Mouse (Mus musculus) adrenal gland (tissue): ENCODE data around the gene Rptn.

Source experiments
- intact Hi-C: fragments of 180-260 bp; cut with DNase I; formaldehyde crosslinking; loops from one replicate; pipeline ENCODE4 v1.15.1; 2025
- microRNA-seq, 2 experiments: library from miRNA; unstranded; fragments of <30 nt; microRNA quantifications; one replicate each; pipeline ENCODE4; 2019

The Rptn gene

DNA sequence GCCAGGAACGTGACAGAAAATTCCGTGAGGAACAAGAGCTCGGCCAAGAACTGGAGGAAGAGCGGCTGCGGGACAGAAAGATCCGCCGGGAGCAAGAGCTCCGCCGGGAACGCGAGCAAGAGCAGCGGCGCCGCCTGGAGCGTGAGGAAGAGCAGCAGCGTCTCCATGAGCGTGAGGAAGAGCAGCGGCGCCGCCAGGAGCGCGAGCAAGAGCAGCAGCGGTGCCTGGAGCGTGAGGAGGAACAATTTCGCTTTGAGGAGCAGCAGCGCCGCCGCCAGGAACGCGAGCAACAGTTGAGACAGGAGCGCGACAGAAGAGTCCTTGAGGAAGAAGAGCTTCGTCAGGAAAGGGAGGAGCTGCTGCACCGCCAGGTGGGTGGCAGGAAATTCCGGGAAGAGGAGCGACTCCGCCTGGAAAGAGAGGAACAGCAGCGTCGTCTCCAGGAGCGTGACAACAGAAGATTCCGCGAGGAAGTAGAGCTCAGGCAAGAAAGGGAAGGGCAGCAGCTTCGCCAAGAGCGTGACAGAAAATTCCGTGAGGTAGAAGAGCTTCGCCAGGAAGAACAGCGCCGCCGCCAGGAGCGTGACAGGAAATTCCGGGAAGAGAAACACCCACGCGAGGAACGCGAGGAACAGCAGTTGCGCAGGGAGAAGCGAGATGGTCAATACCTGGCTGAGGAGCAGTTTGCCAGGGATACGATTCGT, 53.8 kb downstream of the Rptn start:
- intact Hi-C loops, result loop anchor here (5.0 kb wide), 1 partner anchor 45 kb away; no protein-coding TSS in a partner anchor

Small RNA genes lying within 50 kb of the gene (microRNA-seq; reads per million reads assigned to microRNA genes)
- 0 reads per million in 2 experiments for gene Gm22752
- gene Gm44353, result 0 reads per million in 2 experiments
